Mouse (Mus musculus) limb, embryonic 11.5 days (tissue): Measurements from ENCODE around the gene Lrrc4b. TPM values are rescaled to one million over a fixed set of nuclear protein-coding genes. Genes with fewer than 3 reads are reported as not detected.

Experiments
- ATAC-seq: fragments of 200-750 bp; cut with Nextera tagmentation; 2 replicates; pipeline ENCODE4 v1.8.0; 2017; ENCODE audit warnings: low read depth; ENCODE audit not compliant: insufficient number of reproducible peaks, low FRiP score, low TSS enrichment
- DNase-seq: peaks from one replicate; pipeline ENCODE4 v3.0.0-alpha.2; 2015; ENCODE audit warnings: low spot score
- H3K27ac ChIP-seq: fragments of 300-500 bp; sonication (generic); replicated peaks from 2 replicates; pipeline ENCODE4 v1.5.1; 2014; ENCODE audit warnings: low read depth, mild to moderate bottlenecking, low read length
- H3K27me3 ChIP-seq: fragments of 300-500 bp; sonication (generic); 2 replicates; pipeline ENCODE4 v1.6.1; 2014; ENCODE audit warnings: mild to moderate bottlenecking, low read length, mixed read lengths; ENCODE audit not compliant: control insufficient read depth, insufficient read depth
- H3K36me3 ChIP-seq: fragments of 300-500 bp; sonication (generic); 2 replicates; pipeline ENCODE4 v1.6.1; 2014; ENCODE audit warnings: mild to moderate bottlenecking, low read length, moderate library complexity, mixed read lengths; ENCODE audit not compliant: control insufficient read depth, insufficient read depth
- H3K4me1 ChIP-seq: fragments of 300-500 bp; sonication (generic); 2 replicates; pipeline ENCODE4 v1.6.1; 2014; ENCODE audit warnings: low read length, mixed read lengths; ENCODE audit not compliant: control insufficient read depth, insufficient read depth
- H3K4me2 ChIP-seq: fragments of 300-500 bp; sonication (generic); 2 replicates; pipeline ENCODE4 v1.6.1; 2014; ENCODE audit warnings: low read depth, mild to moderate bottlenecking, moderate library complexity; ENCODE audit not compliant: severe bottlenecking
- H3K4me3 ChIP-seq: fragments of 300-500 bp; sonication (generic); 2 replicates; pipeline ENCODE4 v1.5.1; 2014; ENCODE audit warnings: low read depth, low read length
- H3K9ac ChIP-seq: fragments of 300-500 bp; sonication (generic); 2 replicates; pipeline ENCODE4 v1.6.1; 2014; ENCODE audit warnings: mild to moderate bottlenecking, low read length
- H3K9me3 ChIP-seq: fragments of 300-500 bp; sonication (generic); 2 replicates; pipeline ENCODE4 v1.6.1; 2016; ENCODE audit warnings: low read length; ENCODE audit not compliant: control insufficient read depth
- WGBS: fragments of 180-500 bp; shearing (Covaris S2); extraction: QIAGEN DNeasy Blood & Tissue Kit; methylation state at CpG from one replicate; pipeline ENCODE4 v1.1.7; 2014; 5-methylcytosine and 5-hydroxymethylcytosine counted together
- microRNA-seq: library from miRNA; unstranded; fragments of <30 nt; microRNA quantifications from one replicate; pipeline ENCODE4, GENCODE M21; 2016
- polyA plus RNA-seq: library from polyadenylated mRNA; unstranded; fragments of >200 nt; fragmentation: Nextera tagmentation; extraction: Ambion mirVana; gene quantifications from 2 replicates; pipeline ENCODE4 v1.2.1, GENCODE M21; 2014

Lrrc4b gene
- polyA plus RNA-seq, 1 experiment from 2014 or later, result 0.60 TPM

- Histone ChIP-seq H3K4me2 (no peak overlapping the region), H3K36me3 (no peaks in the 10 kb centered on the region), H3K27me3 (no peaks in the 10 kb centered on the region), H3K27ac (no peak overlapping the region), H3K9ac (no peak overlapping the region), H3K9me3 (no peaks in the 10 kb centered on the region), H3K4me3 (no peak overlapping the region), H3K4me1 (peaks cover 5% of the 10 kb centered on the region; the same call in 1 of the 2 replicates)
- ATAC-seq (no peak), DNase-seq (no peak)
- 68% methylated on average over 1 of the region's 1 CpGs for WGBS
Observed at GRCm38 (mm10) chr7:44498922-44499321, 70.1 kb downstream of the Lrrc4b start.

- WGBS, result 58% methylated on average over 20 of the region's 20 CpGs
- DNase-seq, result no peak
Observed at GRCm38 (mm10) chr7:44500046-44500445, 71.2 kb downstream of the Lrrc4b start.

GRCm38 (mm10) chr7:44501563-44502115 is 72.8 kb downstream of the Lrrc4b start:
- Histone ChIP-seq H3K9ac (no peak overlapping the region), H3K9me3 (no peaks in the 10 kb centered on the region), H3K27me3 (no peaks in the 10 kb centered on the region), H3K36me3 (no peaks in the 10 kb centered on the region), H3K27ac (no peak overlapping the region), H3K4me1 (peaks cover 3% of the 10 kb centered on the region; the same call in 1 of the 2 replicates), H3K4me2 (no peak overlapping the region), H3K4me3 (no peak overlapping the region)
- ATAC-seq (no peak), DNase-seq (peak; percentile 83)
- 36% methylated on average over 5 of the region's 5 CpGs for WGBS

More at GRCm38 (mm10) chr7:44500046-44500445, 71.2 kb downstream of the Lrrc4b start:
- H3K4me2 ChIP-seq, result no peak overlapping the region
- H3K27me3 ChIP-seq, result no peaks in the 10 kb centered on the region
- H3K9me3 ChIP-seq, result no peaks in the 10 kb centered on the region
- no peak overlapping the region for H3K9ac ChIP-seq
- no peak for ATAC-seq
- H3K4me3 ChIP-seq, result no peak overlapping the region
- H3K36me3 ChIP-seq, result no peaks in the 10 kb centered on the region
- H3K27ac ChIP-seq, result no peak overlapping the region
- H3K4me1 ChIP-seq, result peaks cover 5% of the 10 kb centered on the region; the same call in 1 of the 2 replicates

GRCm38 (mm10) chr7:44507491-44507890 is 78.7 kb downstream of the Lrrc4b start:
- Histone ChIP-seq H3K4me3 (no peak overlapping the region), H3K4me1 (no peaks in the 10 kb centered on the region), H3K27ac (no peak overlapping the region), H3K36me3 (no peaks in the 10 kb centered on the region), H3K4me2 (no peak overlapping the region), H3K9ac (no peak overlapping the region), H3K27me3 (no peaks in the 10 kb centered on the region), H3K9me3 (no peaks in the 10 kb centered on the region)
- DNase-seq (no peak), ATAC-seq (no peak)

Small RNA genes lying within 50 kb of the gene (microRNA-seq; reads per million reads assigned to microRNA genes)
- gene Mir7052, result 0.92 reads per million

Other genes starting within 250 kb of the Lrrc4b start
- not detected in 2 replicates for gene Klk1b24, start 240.8 kb upstream of the Lrrc4b start, polyA plus RNA-seq
- not detected in 2 replicates for gene Klk1b3, start 230.8 kb upstream of the Lrrc4b start, polyA plus RNA-seq
- not detected in 2 replicates for gene Klk1b4, start 221.6 kb upstream of the Lrrc4b start, polyA plus RNA-seq
- gene Klk1b5, start 213.1 kb upstream of the Lrrc4b start, polyA plus RNA-seq, result not detected in 2 replicates
- gene Klk1, start 203.7 kb upstream of the Lrrc4b start, polyA plus RNA-seq, result not detected in 2 replicates
- not detected in 2 replicates for gene Gm36864, start 192.8 kb upstream of the Lrrc4b start, polyA plus RNA-seq
- gene 1700028J19Rik, start 182.3 kb upstream of the Lrrc4b start, polyA plus RNA-seq, result 0.88 and 1.1 TPM in 2 replicates
- gene 2410002F23Rik, start 182.3 kb upstream of the Lrrc4b start, polyA plus RNA-seq, result 135 and 146 TPM in 2 replicates
- 0.26 and 0.31 TPM in 2 replicates for gene Acp4, start 171.6 kb upstream of the Lrrc4b start, polyA plus RNA-seq
- not detected in 2 replicates for gene Gm15517, start 167.6 kb upstream of the Lrrc4b start, polyA plus RNA-seq
- 1.9 and 2.2 TPM in 2 replicates for gene Clec11a, start 122.1 kb upstream of the Lrrc4b start, polyA plus RNA-seq
- gene Shank1, start 118.8 kb upstream of the Lrrc4b start, polyA plus RNA-seq, result 0.78 and 0.85 TPM in 2 replicates
- 2.1 TPM in 2 replicates for gene Syt3, start 44.9 kb upstream of the Lrrc4b start, polyA plus RNA-seq
- 0.37 and 0.53 TPM in 2 replicates for gene 1700008O03Rik, start 43.2 kb upstream of the Lrrc4b start, polyA plus RNA-seq
- 0.60 TPM in 1 of 2 replicates, not detected in the other for gene Aspdh, start 36.4 kb downstream of the Lrrc4b start, polyA plus RNA-seq
- 64.4 and 65.4 TPM in 2 replicates for gene Josd2, start 39.0 kb downstream of the Lrrc4b start, polyA plus RNA-seq
- gene Emc10, start 67.5 kb downstream of the Lrrc4b start, polyA plus RNA-seq, result 83.0 and 85.8 TPM in 2 replicates
- 13.2 and 15.0 TPM in 2 replicates for gene Fam71e1, start 67.6 kb downstream of the Lrrc4b start, polyA plus RNA-seq
- 0.09 and 0.20 TPM in 2 replicates for gene Mybpc2, start 95.6 kb downstream of the Lrrc4b start, polyA plus RNA-seq
- gene Spib, start 103.1 kb downstream of the Lrrc4b start, polyA plus RNA-seq, result 0.07 and 0.11 TPM in 2 replicates
- 82.5 and 84.3 TPM in 2 replicates for gene Pold1, start 119.8 kb downstream of the Lrrc4b start, polyA plus RNA-seq
- gene Nr1h2, start 124.9 kb downstream of the Lrrc4b start, polyA plus RNA-seq, result 70.2 and 72.1 TPM in 2 replicates
- 0.44 and 0.61 TPM in 2 replicates for gene Napsa, start 143.4 kb downstream of the Lrrc4b start, polyA plus RNA-seq
- gene Kcnc3, start 161.6 kb downstream of the Lrrc4b start, polyA plus RNA-seq, result 0.31 and 0.36 TPM in 2 replicates
- gene Myh14, start 241.8 kb downstream of the Lrrc4b start, polyA plus RNA-seq, result 1.9 and 2.1 TPM in 2 replicates